Mouse (Mus musculus): ENCODE measurements around the gene Mgat5.
A peak's percentile ranks its signal among the peaks of the same experiment; 100 is the strongest.

The Mgat5 gene

DNA sequence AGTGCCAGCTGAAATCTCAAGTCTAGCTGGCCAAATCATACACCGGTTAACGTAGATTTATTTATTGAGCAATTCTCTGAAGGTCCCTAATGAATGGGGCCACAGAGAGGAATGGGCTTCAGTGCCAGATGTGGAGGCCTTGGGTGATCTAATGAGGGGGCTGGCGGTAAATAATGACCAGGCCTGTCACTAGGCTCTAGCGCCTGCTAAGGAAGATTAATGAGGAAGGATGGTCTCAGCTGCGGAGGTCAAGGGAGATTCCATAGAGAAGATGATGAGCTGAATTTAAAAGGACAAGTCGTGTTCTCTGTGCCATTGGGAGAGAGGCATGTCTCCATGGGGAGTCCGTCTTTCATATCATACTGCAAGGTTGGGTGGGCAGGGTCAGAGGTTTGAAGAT, 178.3 kb downstream of the Mgat5 start:
- no peak for DNase-seq (ENCODE audit: low read depth, low spot score)

DNA sequence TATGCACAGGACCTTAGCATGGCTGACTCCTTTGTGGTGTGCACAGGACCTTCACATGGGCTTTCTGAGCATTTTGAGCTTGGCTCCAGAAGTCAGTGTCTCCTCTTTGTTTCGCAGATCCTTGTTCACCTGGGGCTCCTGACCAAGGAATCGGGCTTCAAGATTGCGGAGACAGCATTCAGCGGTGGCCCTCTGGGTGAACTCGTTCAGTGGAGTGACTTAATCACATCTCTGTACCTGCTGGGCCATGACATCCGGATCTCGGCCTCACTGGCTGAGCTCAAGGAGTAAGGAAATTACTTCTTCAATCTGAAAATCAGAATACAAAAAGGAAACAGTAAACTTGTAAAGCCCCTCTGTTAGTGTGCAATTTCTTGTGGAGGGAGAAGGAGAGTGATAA, 182.4 kb downstream of the Mgat5 start:
- DNase-seq (ENCODE audit: low read depth, low spot score): no peak

DNA sequence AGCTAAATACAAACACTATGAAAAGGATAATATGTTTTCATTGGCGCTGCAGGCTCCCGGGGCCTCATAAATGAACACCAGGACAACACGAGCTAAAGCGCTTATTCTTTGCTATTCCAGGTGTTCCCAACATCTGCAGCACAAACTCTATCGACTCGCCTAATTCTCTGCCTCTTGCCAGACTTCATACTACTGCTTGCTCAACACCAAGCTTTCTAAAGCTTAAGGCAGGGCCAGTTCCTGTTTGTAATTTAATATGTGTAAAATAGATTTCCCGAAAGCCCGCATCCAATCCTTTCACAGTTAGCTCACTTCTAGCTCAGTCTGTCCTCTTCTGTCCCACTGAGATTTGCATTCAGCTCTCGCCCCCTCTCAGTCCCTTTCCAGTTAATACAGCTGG, 182.8 kb downstream of the Mgat5 start:
- no peak for DNase-seq (ENCODE audit: low read depth, low spot score)

DNA sequence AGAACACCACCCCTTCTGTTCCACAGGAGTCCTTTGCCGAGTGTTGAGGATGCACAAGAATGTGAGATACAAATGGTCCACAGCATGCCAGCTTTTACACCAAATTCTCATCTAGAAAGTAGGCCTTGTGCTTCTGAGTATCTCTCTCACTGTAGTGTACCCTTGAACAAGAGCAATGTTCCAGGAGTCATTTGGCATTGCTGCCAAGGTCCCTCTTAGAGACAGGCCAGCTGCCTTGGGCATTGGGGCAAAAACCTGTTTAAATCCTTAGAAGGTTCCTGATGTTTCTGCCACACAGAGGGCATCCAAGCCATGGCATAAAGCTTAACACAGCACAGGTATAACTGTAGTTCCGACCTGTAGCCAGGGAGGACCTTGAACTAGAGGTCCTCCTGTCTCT, 189.9 kb downstream of the Mgat5 start:
- DNase-seq (ENCODE audit: low read depth, low spot score): no peak

DNA sequence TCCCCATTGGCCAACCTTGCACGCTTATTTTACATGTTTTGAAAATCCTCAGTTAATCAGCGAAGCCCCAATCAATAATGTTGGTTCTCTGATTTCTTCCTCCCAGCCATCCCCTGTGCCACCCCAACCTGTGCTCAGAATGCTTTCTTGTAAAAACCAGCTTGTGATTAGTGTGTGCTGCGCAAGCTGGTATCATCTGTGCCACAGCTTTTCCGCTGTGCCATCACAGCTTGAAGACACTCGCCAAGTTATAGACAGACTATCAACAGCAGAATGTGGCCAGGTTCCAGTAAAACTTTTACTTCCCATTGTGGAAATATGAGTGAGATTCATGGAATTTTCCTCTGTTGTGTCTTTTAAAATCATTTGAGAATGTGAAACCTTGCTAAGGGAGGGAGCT, 190.9 kb downstream of the Mgat5 start:
- DNase-seq (ENCODE audit: low read depth, low spot score): no peak

GRCm38 (mm10) chr1:127396569-127397349, 191.9 kb downstream of the Mgat5 start:
- no peak for DNase-seq (ENCODE audit: low read depth, low spot score)

GRCm38 (mm10) chr1:127397396-127397795, 192.6 kb downstream of the Mgat5 start:
- DNase-seq (ENCODE audit: low read depth, low spot score): no peak

- DNase-seq (ENCODE audit: low read depth, low spot score): no peak
Observed at GRCm38 (mm10) chr1:127398186-127398585, 193.4 kb downstream of the Mgat5 start.

DNA sequence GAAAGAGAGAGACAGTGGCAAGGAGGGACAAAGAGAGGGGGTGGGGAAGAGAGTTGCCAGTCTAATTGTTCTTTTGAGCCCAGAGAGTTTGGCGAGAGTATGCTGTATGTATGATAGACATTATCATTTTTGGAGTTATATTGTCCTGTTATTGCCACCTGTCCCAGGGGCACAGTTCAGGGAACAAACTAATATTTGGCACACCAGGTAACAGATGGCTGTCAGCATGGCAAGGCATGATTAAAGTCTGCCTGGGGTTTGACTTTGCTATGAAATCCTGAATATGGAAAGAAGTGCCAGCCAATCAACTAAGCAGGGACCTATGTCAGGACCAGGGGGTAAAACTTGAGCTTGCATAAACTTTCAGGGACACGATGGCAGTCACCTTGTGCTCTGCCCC, 195.4 kb downstream of the Mgat5 start:
- no peak for DNase-seq (ENCODE audit: low read depth, low spot score)

GRCm38 (mm10) chr1:127400666-127401065, 195.9 kb downstream of the Mgat5 start:
- no peak for DNase-seq (ENCODE audit: low read depth, low spot score)

- peak; percentile 63 for DNase-seq (ENCODE audit: low read depth, low spot score)
Observed at GRCm38 (mm10) chr1:127404655-127405054, 199.8 kb downstream of the Mgat5 start.

DNA sequence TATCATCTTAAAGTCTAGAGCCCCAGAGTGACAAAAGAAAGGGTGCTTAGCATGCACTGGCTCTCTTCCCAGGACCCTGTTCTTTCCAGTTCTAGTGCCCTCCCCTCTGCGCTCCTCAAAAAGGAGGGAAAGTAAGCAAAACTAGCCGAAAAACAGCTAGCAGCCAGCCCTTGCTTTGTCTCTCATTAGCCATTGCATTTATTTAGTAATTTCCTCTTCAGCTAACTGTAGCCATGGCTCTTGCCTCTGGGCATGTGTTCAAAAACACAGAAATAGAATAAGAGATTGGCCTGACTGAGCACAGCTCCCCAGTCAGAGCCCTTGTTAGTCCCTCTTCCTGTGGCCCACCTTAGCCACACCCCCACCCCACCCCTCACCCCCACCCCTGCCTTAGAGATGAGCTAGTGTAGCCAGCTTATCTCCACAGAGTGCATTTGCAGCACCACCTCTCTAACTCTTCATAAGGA, 204.2 kb downstream of the Mgat5 start:
- DNase-seq (ENCODE audit: low read depth, low spot score): no peak

GRCm38 (mm10) chr1:127409512-127409911, 204.7 kb downstream of the Mgat5 start:
- peak; percentile 61 for DNase-seq (ENCODE audit: low read depth, low spot score)

GRCm38 (mm10) chr1:127414500-127414899, 209.7 kb downstream of the Mgat5 start:
- no peak for DNase-seq (ENCODE audit: low read depth, low spot score)

DNA sequence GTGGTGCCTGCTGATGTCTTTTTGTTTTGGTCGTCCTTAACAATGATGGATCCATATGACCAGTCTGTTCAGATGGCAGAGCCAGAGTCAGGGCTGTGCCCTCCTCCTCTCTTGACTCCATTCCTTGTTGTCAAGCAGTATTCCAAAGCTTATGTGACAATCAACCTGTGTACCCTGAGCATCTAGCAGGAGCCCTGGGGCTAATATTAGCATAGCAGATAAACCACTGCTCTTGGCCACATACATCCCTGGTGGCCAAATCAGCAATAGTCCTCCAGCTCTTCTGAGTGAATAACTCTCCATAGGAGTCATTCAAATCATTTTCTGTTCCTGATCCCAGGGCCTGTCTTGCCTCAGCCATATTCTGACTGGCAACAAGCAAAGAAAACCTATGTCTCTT, 211.1 kb downstream of the Mgat5 start:
- DNase-seq (ENCODE audit: low read depth, low spot score): no peak

GRCm38 (mm10) chr1:127416971-127417370, 212.2 kb downstream of the Mgat5 start:
- no peak for DNase-seq (ENCODE audit: low read depth, low spot score)

DNA sequence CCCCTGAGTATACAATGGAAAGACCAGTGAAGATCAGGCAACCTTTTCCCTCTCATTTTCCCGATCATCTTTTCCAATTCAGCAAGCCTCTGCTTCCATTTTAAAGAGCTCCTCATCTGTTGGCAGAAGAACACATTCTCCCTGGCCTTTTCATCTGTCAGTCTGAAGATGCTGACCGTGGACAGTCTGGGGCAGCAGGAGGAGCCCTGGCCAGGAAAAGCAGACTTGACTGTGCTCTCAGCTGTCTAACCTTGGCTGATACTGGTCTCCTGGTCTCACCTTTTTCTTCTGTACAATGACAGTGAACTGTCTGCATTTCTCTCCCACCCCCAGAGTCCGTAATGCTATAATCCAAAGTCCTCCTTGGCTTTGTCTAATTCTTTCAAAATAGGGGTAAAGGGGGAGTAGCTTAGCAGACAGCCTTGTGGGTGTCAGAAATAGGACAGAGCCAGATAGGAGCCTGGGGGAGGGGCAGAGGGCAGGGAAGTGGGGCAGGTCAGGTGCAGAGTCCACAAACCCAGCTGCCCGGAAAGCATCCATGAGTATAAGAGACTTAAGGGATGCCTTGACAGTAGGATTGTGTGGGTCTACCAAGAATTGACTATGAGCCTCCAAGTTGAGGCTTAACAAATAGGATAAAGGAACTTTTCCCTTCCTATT, 214.2 kb downstream of the Mgat5 start:
- no peak for DNase-seq (ENCODE audit: low read depth, low spot score)

DNA sequence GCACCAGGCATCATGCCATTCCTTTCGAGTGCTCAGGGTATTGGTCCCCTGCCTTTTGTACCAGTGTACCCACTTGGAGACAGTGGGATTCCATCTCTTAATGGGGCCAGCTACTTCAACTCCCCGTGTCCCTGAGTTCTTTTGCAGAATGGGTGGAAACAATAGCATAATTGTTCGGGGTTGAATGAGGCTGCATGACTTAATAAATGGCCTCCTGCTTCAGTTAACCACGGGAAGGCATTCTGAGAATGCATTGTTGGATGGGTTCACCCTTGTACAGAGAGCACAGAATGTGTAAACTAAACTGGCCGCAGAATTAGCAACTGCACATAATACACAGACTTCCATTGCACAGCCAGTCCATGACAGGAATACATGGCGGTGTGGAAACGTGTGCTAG, 214.8 kb downstream of the Mgat5 start:
- DNase-seq (ENCODE audit: low read depth, low spot score): no peak

GRCm38 (mm10) chr1:127420383-127420782, 215.6 kb downstream of the Mgat5 start:
- DNase-seq (ENCODE audit: low read depth, low spot score): peak; percentile 74

DNA sequence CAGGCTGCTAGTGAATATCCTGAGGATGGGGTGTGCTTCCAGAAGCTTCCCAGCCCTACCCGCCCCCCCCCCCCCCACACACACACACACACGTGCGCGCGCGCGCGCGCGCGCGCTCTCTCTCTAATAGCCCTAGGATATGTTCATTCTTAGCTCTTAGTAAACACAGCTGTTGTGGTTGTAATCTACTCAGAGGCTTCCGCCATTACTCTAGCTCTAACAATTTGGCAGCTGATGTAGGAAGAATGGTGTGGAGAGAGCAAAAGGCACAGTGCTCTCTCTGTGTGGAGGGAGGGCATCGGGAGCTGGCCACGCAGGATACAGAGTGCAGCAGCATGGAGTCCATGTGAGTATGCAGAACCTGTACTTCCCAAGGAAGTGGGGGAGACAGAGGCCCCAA, 216.0 kb downstream of the Mgat5 start:
- DNase-seq (ENCODE audit: low read depth, low spot score): peak; percentile 16

GRCm38 (mm10) chr1:127422565-127422964, 217.8 kb downstream of the Mgat5 start:
- DNase-seq (ENCODE audit: low read depth, low spot score): no peak

GRCm38 (mm10) chr1:127425021-127425532, 220.3 kb downstream of the Mgat5 start:
- DNase-seq (ENCODE audit: low read depth, low spot score): peak; percentile 42

- DNase-seq (ENCODE audit: low read depth, low spot score): no peak
Observed at GRCm38 (mm10) chr1:127430290-127430689, 225.5 kb downstream of the Mgat5 start.

All from ZHBTc4 (cell line).